Mouse (Mus musculus) kidney, embryonic 15.5 days (tissue): ENCODE results near the gene 1810046K07Rik. TPM values are rescaled to one million over a fixed set of nuclear protein-coding genes. Genes with fewer than 3 reads are reported as not detected.

Source experiments
- ATAC-seq: fragments of 200-750 bp; cut with Nextera tagmentation; replicated peaks from 2 replicates; pipeline ENCODE4 v1.8.0; 2017; ENCODE audit warnings: moderate TSS enrichment; ENCODE audit not compliant: low FRiP score
- H3K27ac ChIP-seq: fragments of 300-500 bp; sonication (generic); 2 replicates; pipeline ENCODE4 v1.5.1; 2015; ENCODE audit warnings: mild to moderate bottlenecking, inconsistent platforms
- H3K27me3 ChIP-seq: fragments of 300-500 bp; sonication (generic); 2 replicates; pipeline ENCODE4 v1.6.1; 2015; ENCODE audit warnings: inconsistent platforms
- H3K36me3 ChIP-seq: fragments of 300-500 bp; sonication (generic); 2 replicates; pipeline ENCODE4 v1.6.1; 2015; ENCODE audit warnings: inconsistent platforms
- H3K4me1 ChIP-seq: fragments of 300-500 bp; sonication (generic); 2 replicates; pipeline ENCODE4 v1.6.1; 2015; ENCODE audit warnings: inconsistent platforms
- H3K4me2 ChIP-seq: fragments of 300-500 bp; sonication (generic); 2 replicates; pipeline ENCODE4 v1.6.1; 2015; ENCODE audit warnings: moderate library complexity, mild to moderate bottlenecking, inconsistent platforms
- H3K4me3 ChIP-seq: fragments of 300-500 bp; sonication (generic); replicated peaks from 2 replicates; pipeline ENCODE4 v1.5.1; 2015; ENCODE audit warnings: mild to moderate bottlenecking, inconsistent platforms
- H3K9ac ChIP-seq: fragments of 300-500 bp; sonication (generic); 2 replicates; pipeline ENCODE4 v1.6.1; 2015; ENCODE audit warnings: mild to moderate bottlenecking, inconsistent platforms
- H3K9me3 ChIP-seq: fragments of 300-500 bp; sonication (generic); replicated peaks from 2 replicates; pipeline ENCODE4 v1.6.1; 2016; ENCODE audit warnings: inconsistent platforms
- WGBS: fragments of 180-500 bp; shearing (Covaris S2); methylation state at CpG from one replicate; pipeline ENCODE4 v1.1.7; 2015; ENCODE audit warnings: mixed read lengths; 5-methylcytosine and 5-hydroxymethylcytosine counted together
- polyA plus RNA-seq: library from polyadenylated mRNA; unstranded; fragments of >200 nt; fragmentation: Nextera tagmentation; extraction: Ambion mirVana; gene quantifications from 2 replicates; pipeline ENCODE4 v1.2.1, GENCODE M21; 2015

Gene 1810046K07Rik
- polyA plus RNA-seq, 1 experiment from 2014 or later: not detected

- Histone ChIP-seq H3K4me1 (no peaks in the 10 kb centered on the region), H3K4me3 (no peak overlapping the region), H3K4me2 (no peak overlapping the region), H3K9ac (no peak overlapping the region), H3K36me3 (no peaks in the 10 kb centered on the region), H3K9me3 (no peaks in the 10 kb centered on the region), H3K27me3 (no peaks in the 10 kb centered on the region), H3K27ac (no peak overlapping the region)
- 77% methylated on average over 4 of the region's 4 CpGs for WGBS
- no peak for ATAC-seq
Observed at GRCm38 (mm10) chr9:51290980-51291379, 37.7 kb downstream of the 1810046K07Rik start.

- Histone ChIP-seq H3K4me1 (peaks cover 7% of the 10 kb centered on the region; the same call in 1 of the 2 replicates), H3K4me3 (no peak overlapping the region), H3K27ac (no peak overlapping the region), H3K9me3 (no peaks in the 10 kb centered on the region), H3K27me3 (no peaks in the 10 kb centered on the region), H3K9ac (no peak overlapping the region), H3K4me2 (no peak overlapping the region), H3K36me3 (no peaks in the 10 kb centered on the region)
- 39% methylated on average over 2 of the region's 2 CpGs for WGBS
- ATAC-seq: no peak
Observed at GRCm38 (mm10) chr9:51286079-51286478, 42.6 kb downstream of the 1810046K07Rik start.

GRCm38 (mm10) chr9:51278500-51279381 lies 50.0 kb downstream of the 1810046K07Rik start, which contains the start of gene Colca2:
Colca2 (minus strand) TSS chr9:51278569.
- H3K4me3 ChIP-seq: peak within 1 kb of the TSS; percentile 59
- under 1% methylated on average over 53 of the region's 53 CpGs for WGBS
- peaks cover 5% of the 10 kb centered on the region; the same call in 1 of the 2 replicates for H3K27me3 ChIP-seq
- no peaks in the 10 kb centered on the region for H3K9me3 ChIP-seq
- ATAC-seq: peak; percentile 98
- peaks cover 29% of the 10 kb centered on the region for H3K4me1 ChIP-seq
- H3K36me3 ChIP-seq: no peaks in the 10 kb centered on the region
- H3K27ac ChIP-seq: peak within 1 kb of the TSS; percentile 79
- peak within 1 kb of the TSS; percentile 88 for H3K4me2 ChIP-seq
- H3K9ac ChIP-seq: peak within 1 kb of the TSS; percentile 60

- no peak for ATAC-seq
Observed at GRCm38 (mm10) chr9:51277834-51278498, 50.8 kb downstream of the 1810046K07Rik start.

GRCm38 (mm10) chr9:51274678-51275077 lies 54.0 kb downstream of the 1810046K07Rik start:
- ATAC-seq: no peak
- no peaks in the 10 kb centered on the region for H3K9me3 ChIP-seq
- peaks cover 23% of the 10 kb centered on the region for H3K4me1 ChIP-seq
- H3K27me3 ChIP-seq: 0 out of 2 replicates have a peak, but pooled peaks cover 4% of the 10 kb centered on the region
- no peak overlapping the region for H3K27ac ChIP-seq
- no peak overlapping the region for H3K4me3 ChIP-seq
- H3K9ac ChIP-seq: no peak overlapping the region
- H3K36me3 ChIP-seq: no peaks in the 10 kb centered on the region
- 26% methylated on average over 4 of the region's 4 CpGs for WGBS
- H3K4me2 ChIP-seq: no peak overlapping the region

More at GRCm38 (mm10) chr9:51277834-51278498, 50.8 kb downstream of the 1810046K07Rik start:
- H3K9ac ChIP-seq: peak overlapping the region; percentile 60
- peak overlapping the region; percentile 59 for H3K4me3 ChIP-seq
- peaks cover 9% of the 10 kb centered on the region; the same call in 1 of the 2 replicates for H3K27me3 ChIP-seq
- H3K4me2 ChIP-seq: peak overlapping the region; percentile 88
- H3K9me3 ChIP-seq: no peaks in the 10 kb centered on the region
- WGBS: 17% methylated on average over 13 of the region's 13 CpGs
- peaks cover 27% of the 10 kb centered on the region for H3K4me1 ChIP-seq
- peak overlapping the region; percentile 79 for H3K27ac ChIP-seq
- H3K36me3 ChIP-seq: no peaks in the 10 kb centered on the region

- Histone ChIP-seq H3K9me3 (no peaks in the 10 kb centered on the region), H3K4me3 (no peak overlapping the region), H3K27me3 (0 out of 2 replicates have a peak, but pooled peaks cover 4% of the 10 kb centered on the region), H3K36me3 (no peaks in the 10 kb centered on the region), H3K4me1 (peaks cover 18% of the 10 kb centered on the region), H3K9ac (no peak overlapping the region), H3K4me2 (no peak overlapping the region), H3K27ac (no peak overlapping the region)
- 69% methylated on average over 9 of the region's 9 CpGs for whole genome bisulfite sequencing
- no peak for ATAC-seq
Observed at GRCm38 (mm10) chr9:51273581-51274154, 55.0 kb downstream of the 1810046K07Rik start.

DNA sequence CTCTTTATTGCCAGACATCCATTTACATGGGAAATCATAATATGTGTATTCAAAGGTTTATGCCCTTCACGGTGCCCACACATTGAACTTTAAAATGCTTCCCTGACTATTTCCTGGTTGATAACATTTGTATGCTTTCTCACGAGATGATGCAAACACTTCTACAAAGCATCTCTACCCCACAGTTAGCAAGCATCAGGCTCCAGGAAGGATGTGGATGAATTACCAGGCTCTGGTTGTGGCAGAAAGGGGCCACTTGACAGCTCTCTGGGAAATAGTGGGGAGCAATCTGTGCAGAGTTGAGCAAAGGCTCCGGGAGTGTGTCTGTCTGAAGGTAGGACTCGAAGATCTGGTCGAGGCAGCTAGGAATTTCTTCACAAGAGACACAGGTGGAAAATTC lies 56.6 kb downstream of the 1810046K07Rik start:
- Histone ChIP-seq H3K27me3 (0 out of 2 replicates have a peak, but pooled peaks cover 4% of the 10 kb centered on the region), H3K9ac (no peak overlapping the region), H3K4me2 (no peak overlapping the region), H3K36me3 (no peaks in the 10 kb centered on the region), H3K27ac (no peak overlapping the region), H3K9me3 (no peaks in the 10 kb centered on the region), H3K4me3 (no peak overlapping the region), H3K4me1 (peaks cover 7% of the 10 kb centered on the region; the same call in 1 of the 2 replicates)
- WGBS: 70% methylated on average over 5 of the region's 5 CpGs
- ATAC-seq: no peak

- no peak for ATAC-seq
- 86% methylated on average over 8 of the region's 8 CpGs for WGBS
- Histone ChIP-seq H3K4me2 (no peak overlapping the region), H3K9me3 (no peaks in the 10 kb centered on the region), H3K36me3 (no peaks in the 10 kb centered on the region), H3K27ac (no peak overlapping the region), H3K4me1 (peaks cover 7% of the 10 kb centered on the region; the same call in 1 of the 2 replicates), H3K9ac (no peak overlapping the region), H3K4me3 (no peak overlapping the region), H3K27me3 (0 out of 2 replicates have a peak, but pooled peaks cover 4% of the 10 kb centered on the region)
Observed at GRCm38 (mm10) chr9:51271073-51271472, 57.6 kb downstream of the 1810046K07Rik start.

DNA sequence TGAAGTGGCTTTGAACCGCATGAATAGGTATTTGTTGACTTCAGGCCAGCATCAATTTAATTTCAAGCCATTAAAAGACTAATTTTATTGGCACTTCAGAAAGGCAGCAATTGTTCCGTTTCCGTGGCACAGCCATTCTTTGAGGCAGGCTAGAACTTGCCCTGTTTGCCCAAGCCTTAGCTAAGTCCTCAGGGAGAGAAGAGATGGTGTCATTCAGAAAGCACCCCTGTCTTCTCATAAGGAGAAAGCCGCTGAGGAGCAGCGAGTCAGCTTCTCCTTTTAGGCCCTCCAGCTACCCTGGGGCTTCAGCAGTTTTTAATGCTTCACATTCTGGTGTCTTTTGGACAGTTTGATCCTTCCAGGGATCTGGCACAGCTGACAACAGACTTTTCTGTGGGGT lies 59.9 kb downstream of the 1810046K07Rik start:
- Histone ChIP-seq H3K27me3 (0 out of 2 replicates have a peak, but pooled peaks cover 4% of the 10 kb centered on the region), H3K4me3 (no peak overlapping the region), H3K4me2 (no peak overlapping the region), H3K4me1 (0 out of 2 replicates have a peak, but pooled peaks cover 2% of the 10 kb centered on the region), H3K36me3 (no peaks in the 10 kb centered on the region), H3K9ac (no peak overlapping the region), H3K9me3 (no peaks in the 10 kb centered on the region), H3K27ac (no peak overlapping the region)
- 83% methylated on average over 5 of the region's 5 CpGs for WGBS
- no peak for ATAC-seq

GRCm38 (mm10) chr9:51258426-51258825 lies 70.3 kb downstream of the 1810046K07Rik start:
- no peaks in the 10 kb centered on the region for H3K27me3 ChIP-seq
- ATAC-seq: no peak
- H3K4me2 ChIP-seq: no peak overlapping the region
- no peak overlapping the region for H3K4me3 ChIP-seq
- no peaks in the 10 kb centered on the region for H3K4me1 ChIP-seq
- WGBS: 78% methylated on average over 5 of the region's 5 CpGs
- H3K27ac ChIP-seq: no peak overlapping the region
- H3K36me3 ChIP-seq: no peaks in the 10 kb centered on the region
- no peaks in the 10 kb centered on the region for H3K9me3 ChIP-seq
- H3K9ac ChIP-seq: no peak overlapping the region

DNA sequence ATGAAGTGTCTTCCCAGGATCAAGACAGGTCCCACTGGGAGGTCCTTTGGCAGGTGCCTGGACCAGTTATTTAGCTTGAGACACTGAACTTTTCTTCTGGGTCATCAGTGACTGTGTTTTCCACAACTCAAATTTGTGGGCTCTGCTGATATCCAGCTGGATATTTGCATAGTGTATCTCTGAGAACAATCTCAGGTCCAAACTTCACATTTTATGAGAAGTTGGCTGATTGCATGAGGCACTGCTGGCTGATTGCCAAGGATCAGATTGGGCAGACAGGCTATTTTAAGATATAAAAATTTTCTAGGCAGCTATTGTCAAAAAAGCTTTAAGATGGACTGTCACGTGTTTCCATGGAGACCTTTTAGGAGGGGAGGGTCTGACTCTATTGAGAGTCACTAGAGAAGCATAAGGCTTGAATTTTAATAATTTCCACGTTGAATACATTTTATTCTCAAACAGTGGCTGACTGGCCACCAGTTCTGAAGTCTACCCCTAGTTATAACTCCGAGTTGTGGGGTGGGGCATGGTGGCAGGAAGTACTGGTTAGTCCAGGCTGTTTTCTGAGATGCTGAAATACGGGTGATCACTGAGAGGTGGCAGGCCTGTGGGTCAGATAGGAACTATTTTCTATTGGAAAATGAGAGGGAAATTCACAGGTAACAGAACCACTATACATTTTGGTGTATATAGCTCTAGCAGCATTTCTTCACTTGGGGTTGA lies 71.8 kb downstream of the 1810046K07Rik start:
- no peaks in the 10 kb centered on the region for H3K4me1 ChIP-seq
- no peak overlapping the region for H3K9ac ChIP-seq
- no peaks in the 10 kb centered on the region for H3K9me3 ChIP-seq
- no peaks in the 10 kb centered on the region for H3K27me3 ChIP-seq
- ATAC-seq: no peak
- WGBS: 63% methylated on average over 4 of the region's 4 CpGs
- H3K4me3 ChIP-seq: no peak overlapping the region
- H3K4me2 ChIP-seq: no peak overlapping the region
- H3K27ac ChIP-seq: no peak overlapping the region
- H3K36me3 ChIP-seq: no peaks in the 10 kb centered on the region
